Mouse (Mus musculus) liver, embryonic 12.5 days (tissue): ENCODE results near the gene Trpc4ap. TPM values are rescaled to one million over a fixed set of nuclear protein-coding genes. Genes with fewer than 3 reads are reported as not detected.

ENCODE experiments used
- ATAC-seq: fragments of 200-750 bp; cut with Nextera tagmentation; 2 replicates; pipeline ENCODE4 v1.8.0; 2017; ENCODE audit warnings: moderate number of reproducible peaks, mild to moderate bottlenecking, moderate library complexity
- H3K27ac ChIP-seq: fragments of 300-500 bp; sonication (generic); 2 replicates; pipeline ENCODE4 v1.5.1; 2016; ENCODE audit warnings: mild to moderate bottlenecking
- H3K27me3 ChIP-seq: fragments of 300-500 bp; sonication (generic); replicated peaks from 2 replicates; pipeline ENCODE4 v1.6.1; 2016; ENCODE audit warnings: mild to moderate bottlenecking, moderate library complexity
- H3K36me3 ChIP-seq: fragments of 300-500 bp; sonication (generic); 2 replicates; pipeline ENCODE4 v1.6.1; 2016; ENCODE audit warnings: mild to moderate bottlenecking, moderate library complexity
- H3K4me1 ChIP-seq: fragments of 300-500 bp; sonication (generic); 2 replicates; pipeline ENCODE4 v1.6.1; 2016
- H3K4me2 ChIP-seq: fragments of 300-500 bp; sonication (generic); 2 replicates; pipeline ENCODE4 v1.6.1; 2016; ENCODE audit warnings: mild to moderate bottlenecking, moderate library complexity
- H3K4me3 ChIP-seq: fragments of 300-500 bp; sonication (generic); 2 replicates; pipeline ENCODE4 v1.5.1; 2016; ENCODE audit warnings: mild to moderate bottlenecking, moderate library complexity
- H3K9ac ChIP-seq: fragments of 300-500 bp; sonication (generic); 2 replicates; pipeline ENCODE4 v1.6.1; 2016; ENCODE audit warnings: mild to moderate bottlenecking, moderate library complexity
- H3K9me3 ChIP-seq: fragments of 300-500 bp; sonication (generic); replicated peaks from 2 replicates; pipeline ENCODE4 v1.6.1; 2016; ENCODE audit warnings: mild to moderate bottlenecking, moderate library complexity
- WGBS: fragments of 180-500 bp; shearing (Covaris S2); methylation state at CpG from one replicate; pipeline ENCODE4 v1.1.7; 2016; ENCODE audit not compliant: insufficient replicate concordance; 5-methylcytosine and 5-hydroxymethylcytosine counted together
- polyA plus RNA-seq: library from polyadenylated mRNA; unstranded; fragments of >200 nt; fragmentation: Nextera tagmentation; extraction: Ambion mirVana; gene quantifications from 2 replicates; pipeline ENCODE4 v1.2.1, GENCODE M21; 2016

The Trpc4ap gene
- polyA plus RNA-seq, 1 experiment from 2014 or later, result 80.9 TPM

DNA sequence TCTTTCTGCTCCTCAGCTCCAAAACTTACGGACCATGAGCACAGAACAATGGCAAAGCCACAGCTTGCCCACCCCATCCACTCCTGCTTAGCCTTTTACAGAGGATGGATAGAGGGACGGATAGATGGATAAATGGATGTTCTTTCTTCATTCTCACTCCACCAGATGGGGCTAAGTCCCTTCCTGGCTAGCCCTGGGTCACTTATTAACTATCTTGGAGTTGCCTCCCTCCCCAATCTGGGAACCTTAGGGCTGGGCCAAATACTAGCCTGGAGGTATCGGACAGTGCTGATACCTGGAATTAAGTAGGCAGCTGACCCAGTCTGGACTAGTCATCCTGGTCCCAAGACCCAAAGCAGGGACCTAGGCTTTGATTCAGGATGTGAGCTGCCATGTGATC is 88.5 kb downstream of the Trpc4ap start:
- WGBS, result 68% methylated on average over 3 of the region's 3 CpGs
- H3K9ac ChIP-seq, result peak overlapping the region; percentile 72; the same call in 1 of the 2 replicates
- no peaks in the 10 kb centered on the region for H3K9me3 ChIP-seq
- peaks cover 66% of the 10 kb centered on the region for H3K4me1 ChIP-seq
- peak overlapping the region; percentile 78 for H3K4me2 ChIP-seq
- H3K27ac ChIP-seq, result peak overlapping the region; percentile 94
- 0 out of 2 replicates have a peak, but pooled peaks have one; percentile 11 for ATAC-seq
- H3K4me3 ChIP-seq, result no peak overlapping the region
- H3K36me3 ChIP-seq, result no peaks in the 10 kb centered on the region
- no peaks in the 10 kb centered on the region for H3K27me3 ChIP-seq

DNA sequence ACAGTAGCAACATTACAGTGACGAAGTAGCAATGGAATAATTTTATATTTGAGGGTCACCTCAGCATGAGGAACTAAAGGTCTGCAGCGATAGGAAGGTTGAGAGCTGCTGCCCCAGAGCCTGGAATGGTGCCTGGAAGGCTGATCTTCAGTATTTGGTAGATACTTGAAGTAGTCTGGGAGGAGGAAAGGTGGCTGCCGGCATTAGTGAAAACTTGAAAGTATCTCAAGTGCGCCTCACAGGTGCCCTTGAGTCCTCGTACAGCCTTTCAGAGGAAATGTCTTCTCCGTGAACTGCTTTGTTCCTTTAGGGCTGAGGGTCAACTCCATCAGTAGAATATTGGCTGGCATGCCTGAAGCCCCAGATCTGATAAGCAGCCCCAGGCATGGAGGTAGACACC is 96.7 kb downstream of the Trpc4ap start:
- H3K4me1 ChIP-seq, result peaks cover 59% of the 10 kb centered on the region
- no peak overlapping the region for H3K4me3 ChIP-seq
- peak overlapping the region; percentile 62 for H3K27ac ChIP-seq
- no peaks in the 10 kb centered on the region for H3K9me3 ChIP-seq
- H3K36me3 ChIP-seq, result peaks cover under 1% of the 10 kb centered on the region; the same call in 1 of the 2 replicates
- 77% methylated on average over 6 of the region's 6 CpGs for whole genome bisulfite sequencing
- no peak for ATAC-seq
- peak overlapping the region; percentile 47; the same call in 1 of the 2 replicates for H3K4me2 ChIP-seq
- H3K27me3 ChIP-seq, result no peaks in the 10 kb centered on the region
- H3K9ac ChIP-seq, result no peak overlapping the region

GRCm38 (mm10) chr2:155592854-155593283 is 99.3 kb downstream of the Trpc4ap start:
- peaks cover 80% of the 10 kb centered on the region for H3K4me1 ChIP-seq
- H3K4me3 ChIP-seq, result peak overlapping the region; percentile 76
- H3K27me3 ChIP-seq, result no peaks in the 10 kb centered on the region
- peak overlapping the region; percentile 83 for H3K9ac ChIP-seq
- no peaks in the 10 kb centered on the region for H3K9me3 ChIP-seq
- no peak for ATAC-seq
- WGBS, result 2% methylated on average over 9 of the region's 9 CpGs
- peak overlapping the region; percentile 86 for H3K27ac ChIP-seq
- H3K36me3 ChIP-seq, result peaks cover 3% of the 10 kb centered on the region; the same call in 1 of the 2 replicates
- peak overlapping the region; percentile 90 for H3K4me2 ChIP-seq

- under 1% methylated on average over 53 of the region's 53 CpGs for WGBS
- peaks cover 80% of the 10 kb centered on the region for H3K4me1 ChIP-seq
Observed at GRCm38 (mm10) chr2:155592137-155592853, 99.9 kb downstream of the Trpc4ap start, which contains the start of gene Gss. TSS of gene Gss (minus strand) at chr2:155592810.

GRCm38 (mm10) chr2:155591676-155592075 is 100.5 kb downstream of the Trpc4ap start:
- Histone ChIP-seq H3K36me3 (peaks cover 10% of the 10 kb centered on the region), H3K4me2 (peak overlapping the region; percentile 90), H3K9ac (peak overlapping the region; percentile 83), H3K4me1 (peaks cover 76% of the 10 kb centered on the region), H3K4me3 (peak overlapping the region; percentile 76), H3K27ac (peak overlapping the region; percentile 86), H3K27me3 (no peaks in the 10 kb centered on the region), H3K9me3 (no peaks in the 10 kb centered on the region)
- 12% methylated on average over 6 of the region's 6 CpGs for WGBS
- ATAC-seq, result no peak

More at GRCm38 (mm10) chr2:155592137-155592853, 99.9 kb downstream of the Trpc4ap start, which contains the start of gene Gss:
- H3K9me3 ChIP-seq, result no peaks in the 10 kb centered on the region
- H3K4me2 ChIP-seq, result peak within 1 kb of the TSS; percentile 90
- peak within 1 kb of the TSS; percentile 76 for H3K4me3 ChIP-seq
- ATAC-seq, result peak; percentile 85
- peaks cover 4% of the 10 kb centered on the region for H3K36me3 ChIP-seq
- peak within 1 kb of the TSS; percentile 86 for H3K27ac ChIP-seq
- peak within 1 kb of the TSS; percentile 83 for H3K9ac ChIP-seq
- no peaks in the 10 kb centered on the region for H3K27me3 ChIP-seq

GRCm38 (mm10) chr2:155590876-155591275 is 101.3 kb downstream of the Trpc4ap start:
- peaks cover 70% of the 10 kb centered on the region for H3K4me1 ChIP-seq

GRCm38 (mm10) chr2:155589521-155589920 is 102.7 kb downstream of the Trpc4ap start:
- H3K27ac ChIP-seq, result peak overlapping the region; percentile 86
- H3K4me1 ChIP-seq, result peaks cover 60% of the 10 kb centered on the region
- no peak overlapping the region for H3K4me3 ChIP-seq
- H3K36me3 ChIP-seq, result peaks cover 28% of the 10 kb centered on the region
- 73% methylated on average over 6 of the region's 6 CpGs for WGBS
- H3K9ac ChIP-seq, result no peak overlapping the region
- no peak for ATAC-seq
- H3K9me3 ChIP-seq, result no peaks in the 10 kb centered on the region
- H3K27me3 ChIP-seq, result no peaks in the 10 kb centered on the region
- H3K4me2 ChIP-seq, result peak overlapping the region; percentile 90

More at GRCm38 (mm10) chr2:155590876-155591275, 101.3 kb downstream of the Trpc4ap start:
- no peaks in the 10 kb centered on the region for H3K9me3 ChIP-seq
- peak; percentile 24; the same call in 1 of the 2 replicates for ATAC-seq
- 88% methylated on average over 2 of the region's 2 CpGs for WGBS
- peak overlapping the region; percentile 90 for H3K4me2 ChIP-seq
- H3K27me3 ChIP-seq, result no peaks in the 10 kb centered on the region
- H3K9ac ChIP-seq, result peak overlapping the region; percentile 83
- peaks cover 18% of the 10 kb centered on the region for H3K36me3 ChIP-seq
- H3K4me3 ChIP-seq, result peak overlapping the region; percentile 76
- peak overlapping the region; percentile 86 for H3K27ac ChIP-seq

DNA sequence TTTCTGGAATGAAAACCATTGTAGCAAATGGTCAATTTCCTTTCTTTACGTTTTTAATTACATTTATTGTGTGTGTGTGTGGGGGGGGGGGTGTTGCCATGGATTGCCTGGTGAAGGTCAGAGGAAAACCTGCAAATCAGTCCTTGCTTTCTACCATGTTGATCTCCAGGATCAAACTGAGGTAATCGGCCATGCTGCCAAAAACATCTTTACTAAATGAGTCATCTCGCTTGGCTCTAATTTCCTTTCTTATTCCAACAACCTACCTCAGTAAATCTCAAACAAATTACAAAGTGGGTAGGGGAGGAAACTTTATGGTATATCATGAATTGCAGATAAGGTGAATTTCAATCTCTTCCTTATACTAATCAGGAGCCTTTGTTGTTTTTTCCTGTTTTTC is 104.0 kb downstream of the Trpc4ap start:
- Histone ChIP-seq H3K4me2 (no peak overlapping the region), H3K27ac (no peak overlapping the region), H3K9me3 (no peaks in the 10 kb centered on the region), H3K27me3 (no peaks in the 10 kb centered on the region), H3K36me3 (peaks cover 28% of the 10 kb centered on the region), H3K4me3 (no peak overlapping the region), H3K9ac (no peak overlapping the region), H3K4me1 (peaks cover 46% of the 10 kb centered on the region)
- 77% methylated on average over 3 of the region's 3 CpGs for WGBS
- no peak for ATAC-seq

DNA sequence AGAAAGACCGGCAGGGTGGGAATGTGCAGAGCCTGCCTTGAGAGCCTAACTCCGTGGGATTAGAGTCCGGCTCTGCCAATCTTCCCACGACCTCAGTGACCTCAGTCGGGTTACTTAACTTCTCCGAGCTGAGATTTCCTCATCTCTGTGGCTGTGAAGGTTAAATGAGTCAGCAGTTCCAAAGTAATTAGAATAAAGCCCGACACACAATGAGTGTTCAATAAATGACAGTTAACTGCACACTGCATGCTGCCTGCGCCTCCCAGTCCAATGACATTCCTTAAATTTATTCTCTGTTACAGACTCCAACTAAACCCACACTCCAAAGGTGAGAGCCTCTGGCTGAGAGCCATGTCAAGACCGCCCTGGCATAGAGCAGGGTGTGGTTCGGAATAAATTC is 106.7 kb downstream of the Trpc4ap start:
- no peaks in the 10 kb centered on the region for H3K27me3 ChIP-seq
- no peak overlapping the region for H3K27ac ChIP-seq
- H3K4me1 ChIP-seq, result peaks cover 27% of the 10 kb centered on the region
- H3K36me3 ChIP-seq, result peaks cover 45% of the 10 kb centered on the region
- H3K4me3 ChIP-seq, result no peak overlapping the region
- H3K9me3 ChIP-seq, result no peaks in the 10 kb centered on the region
- ATAC-seq, result no peak
- no peak overlapping the region for H3K9ac ChIP-seq
- 62% methylated on average over 10 of the region's 10 CpGs for WGBS
- no peak overlapping the region for H3K4me2 ChIP-seq

- Histone ChIP-seq H3K4me3 (no peak overlapping the region), H3K27ac (no peak overlapping the region), H3K9me3 (no peaks in the 10 kb centered on the region), H3K36me3 (peaks cover 45% of the 10 kb centered on the region), H3K4me1 (peaks cover 23% of the 10 kb centered on the region), H3K4me2 (no peak overlapping the region), H3K27me3 (no peaks in the 10 kb centered on the region), H3K9ac (no peak overlapping the region)
- ATAC-seq, result no peak
- 75% methylated on average over 9 of the region's 9 CpGs for WGBS
Observed at GRCm38 (mm10) chr2:155585082-155585481, 107.1 kb downstream of the Trpc4ap start.
